Mouse (Mus musculus) splenic B cell, adult 2 months (primary cell): ENCODE results near the gene Scd3.

ENCODE experiments used
- DNase-seq: peaks from one replicate; pipeline ENCODE4 v3.0.0-alpha.2; 2011; ENCODE audit warnings: low read depth, low spot score
- H3K27me3 ChIP-seq: 2 replicates; pipeline ENCODE4 v1.6.1; 2012; ENCODE audit warnings: mild to moderate bottlenecking, low read length, moderate library complexity, mixed read lengths; ENCODE audit not compliant: control insufficient read depth, poor library complexity, insufficient read depth, severe bottlenecking
- H3K36me3 ChIP-seq: 2 replicates; pipeline ENCODE4 v1.6.1; 2012; ENCODE audit warnings: mild to moderate bottlenecking, low read length, moderate library complexity, mixed read lengths; ENCODE audit not compliant: control insufficient read depth, poor library complexity, insufficient read depth, severe bottlenecking

Gene Scd3

GRCm38 (mm10) chr19:44292083-44292482, 89.0 kb downstream of the Scd3 start:
- DNase-seq, result no peak
- H3K36me3 ChIP-seq, result peaks cover 3% of the 10 kb centered on the region; the same call in 1 of the 2 replicates
- H3K27me3 ChIP-seq, result no peaks in the 10 kb centered on the region

GRCm38 (mm10) chr19:44292483-44292882, 89.4 kb downstream of the Scd3 start:
- H3K36me3 ChIP-seq, result peaks cover 4% of the 10 kb centered on the region; the same call in 1 of the 2 replicates
- no peak for DNase-seq

DNA sequence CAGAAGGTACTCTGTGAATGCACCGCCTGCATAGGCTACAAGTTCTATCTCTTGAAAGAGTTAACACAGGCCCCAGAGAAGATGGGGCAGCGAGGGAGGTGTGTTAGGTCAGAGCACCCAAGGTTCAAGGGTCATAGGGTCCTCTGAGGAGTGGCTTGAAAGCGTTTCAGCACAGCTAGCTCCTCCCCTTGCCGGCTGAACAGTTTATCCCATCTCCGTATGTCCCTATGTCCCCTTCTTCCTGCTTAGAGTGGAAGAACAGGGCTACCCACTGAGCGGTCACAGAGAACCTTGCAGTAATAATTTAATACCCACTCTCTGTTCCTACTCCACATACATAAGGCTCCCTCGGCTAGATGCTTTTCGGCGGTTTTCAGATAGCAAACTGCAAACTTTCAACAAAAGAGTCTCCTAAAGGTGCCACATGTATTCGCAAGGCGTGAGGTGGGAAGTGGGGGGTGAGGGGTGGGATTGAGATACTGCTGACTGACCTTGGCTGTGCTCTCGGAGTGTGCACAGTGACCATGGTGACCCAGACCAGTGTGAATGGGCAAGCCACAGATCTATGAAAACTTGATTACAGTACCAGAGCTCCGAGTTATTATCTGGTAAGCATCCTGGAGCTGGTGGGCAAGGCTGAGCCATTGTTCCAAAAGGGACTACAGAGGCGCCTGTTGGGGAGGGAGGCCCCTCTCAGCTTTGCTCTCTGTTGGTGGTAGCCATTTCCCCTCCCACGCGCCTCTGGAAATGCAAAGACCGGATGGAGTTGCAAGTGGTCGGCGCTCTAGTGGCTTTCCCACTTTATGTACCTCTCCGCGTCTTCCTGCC, 90.1 kb downstream of the Scd3 start, which contains the start of gene Scd2:
Gene Scd2 (plus strand): TSS at position 734 of the 828 bp plus-strand sequence.
- no peak for DNase-seq

More at GRCm38 (mm10) chr19:44292483-44292882, 89.4 kb downstream of the Scd3 start:
- H3K27me3 ChIP-seq, result no peaks in the 10 kb centered on the region

More for the DNA sequence above, 90.1 kb downstream of the Scd3 start, which contains the start of gene Scd2:
- H3K36me3 ChIP-seq, result peaks cover 9% of the 10 kb centered on the region
- H3K27me3 ChIP-seq, result no peaks in the 10 kb centered on the region
